Mouse (Mus musculus) spleen, adult 2 months (tissue): ENCODE data around the gene Sgpl1.

Experiments used
- CTCF ChIP-seq: fragments of 200-500 bp; IDR thresholded peaks from 2 replicates; pipeline ENCODE4 v1.5.1; 2011; ENCODE audit warnings: mild to moderate bottlenecking, inconsistent platforms; ENCODE audit not compliant: insufficient read depth, insufficient read length, insufficient replicate concordance; ENCODE audit errors: extremely low read depth
- POLR2A ChIP-seq: fragments of 200-500 bp; IDR thresholded peaks from 2 replicates; pipeline ENCODE4 v1.6.1; 2011; ENCODE audit warnings: low read depth, low read length, inconsistent platforms

GRCm38 (mm10) chr10:61080227-61080930 is 67.1 kb downstream of the Sgpl1 start:
- no peak for TF ChIP-seq CTCF
- TF ChIP-seq POLR2A: no peak
